Mouse (Mus musculus): ENCODE measurements around the gene Ddx25.

The Ddx25 gene

DNA sequence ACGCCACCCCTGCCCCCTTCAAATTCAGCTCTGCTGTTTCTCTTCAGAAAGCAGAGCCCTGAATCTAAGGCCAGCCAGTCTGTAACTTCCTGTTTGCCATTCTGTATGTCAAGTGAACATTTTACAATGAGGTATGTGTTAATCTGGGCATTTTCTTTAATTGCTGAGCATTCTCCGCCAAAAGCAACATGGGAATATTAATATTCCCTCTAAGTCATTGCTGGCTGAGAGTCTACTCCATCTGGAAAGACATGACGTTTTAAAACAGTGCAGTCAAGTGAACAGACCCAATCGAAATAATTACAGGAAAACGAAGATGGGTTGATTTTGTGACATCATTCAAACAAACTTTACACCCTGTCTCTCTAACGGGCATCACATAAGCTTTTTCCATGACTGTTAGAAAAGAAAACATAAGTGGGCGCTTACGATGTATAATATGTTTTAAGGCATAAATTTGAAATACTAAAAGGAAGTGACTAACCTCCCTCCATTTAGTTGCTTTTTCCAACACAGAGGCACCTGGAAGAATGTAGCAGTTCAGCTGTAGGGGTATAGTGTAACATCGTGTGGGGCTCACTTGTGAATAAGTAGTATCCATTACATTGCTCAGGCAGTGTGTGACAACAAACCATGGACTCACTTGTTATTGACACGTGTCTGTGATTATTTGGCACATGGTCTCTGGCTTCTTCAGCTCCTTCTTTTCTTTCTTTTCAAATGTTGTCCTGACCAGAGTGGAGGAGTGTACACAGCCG, 67.0 kb downstream of the Ddx25 start:
- DNase-seq: no peak

DNA sequence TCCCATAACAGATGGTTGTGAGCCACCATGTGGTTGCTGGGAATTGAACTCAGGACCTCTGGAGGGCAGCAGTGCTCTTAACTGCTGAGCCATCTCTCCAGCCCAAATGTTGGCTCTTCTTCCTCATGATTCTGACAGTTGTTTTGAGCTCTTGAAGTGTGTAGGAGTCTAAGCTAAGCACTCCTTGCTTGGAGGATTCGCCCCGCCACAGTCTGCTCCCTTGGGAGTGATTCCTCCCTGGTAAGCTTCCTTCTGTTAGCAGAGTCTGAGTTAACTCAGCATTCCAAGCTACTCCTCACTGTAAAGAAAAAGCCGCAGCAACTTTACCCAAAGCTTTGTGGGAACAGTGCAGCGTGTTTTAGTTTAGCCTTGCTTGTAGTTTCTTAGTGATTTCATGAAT, 69.8 kb downstream of the Ddx25 start:
- DNase-seq: no peak
